Comparison of ENCODE assay signal across 12 mouse cellular contexts in genomic region chr16:25224801-25225200, GRCm38 (mm10).
"Had no signal": no experiment of that assay in that cellular context is flagged by ENCODE, and none has a peak within 500 bp of the region (broad histone marks: within the 10 kb centered on the region; RNA-seq: fewer than 3 reads in every experiment).

No protein-coding gene starts in this region.

- DNase-seq: lung, adult 18-20 months; lung, embryonic 14.5 days; lung, postnatal 10 days; lung, postnatal 4 days; midbrain, embryonic 14.5 days; retina, postnatal 1 day; right cerebral cortex, adult 18-20 months; right cerebral cortex, postnatal 14 days; spleen, adult 18-20 months; thymus, adult 18-20 months; thymus, postnatal 14 days; thymus, postnatal 36 days had no signal
